Mouse (Mus musculus) heart, adult 2 months (tissue): ENCODE data around the gene Rbp4.

Experiments used
- EP300 ChIP-seq: fragments of 200-500 bp; IDR thresholded peaks from 2 replicates; pipeline ENCODE4 v1.6.1; 2011; ENCODE audit warnings: low read depth, low read length, control low read depth; ENCODE audit not compliant: insufficient read depth
- POLR2A ChIP-seq: fragments of 200-500 bp; IDR thresholded peaks from 2 replicates; pipeline ENCODE4 v1.6.1; 2011; ENCODE audit warnings: mild to moderate bottlenecking, low read depth, low read length, control low read depth; ENCODE audit not compliant: insufficient read depth

GRCm38 (mm10) chr19:38156243-38156642, 31.2 kb upstream of the Rbp4 start:
- TF ChIP-seq POLR2A: no peak
- TF ChIP-seq EP300: no peak
